Mouse (Mus musculus) testis, adult 2 months (tissue): ENCODE data around the gene Mob3c.

Experiments
- CTCF ChIP-seq: fragments of 200-500 bp; IDR thresholded peaks from 2 replicates; pipeline ENCODE4 v1.5.1; 2012; ENCODE audit warnings: low read depth, mild to moderate bottlenecking, inconsistent platforms, low read length, moderate library complexity; ENCODE audit not compliant: control insufficient read depth, insufficient read depth, insufficient replicate concordance
- POLR2A ChIP-seq: fragments of 200-500 bp; IDR thresholded peaks from 2 replicates; pipeline ENCODE4 v1.6.1; 2012; ENCODE audit warnings: low read depth, mild to moderate bottlenecking, inconsistent platforms, low read length, moderate library complexity; ENCODE audit not compliant: control insufficient read depth

DNA sequence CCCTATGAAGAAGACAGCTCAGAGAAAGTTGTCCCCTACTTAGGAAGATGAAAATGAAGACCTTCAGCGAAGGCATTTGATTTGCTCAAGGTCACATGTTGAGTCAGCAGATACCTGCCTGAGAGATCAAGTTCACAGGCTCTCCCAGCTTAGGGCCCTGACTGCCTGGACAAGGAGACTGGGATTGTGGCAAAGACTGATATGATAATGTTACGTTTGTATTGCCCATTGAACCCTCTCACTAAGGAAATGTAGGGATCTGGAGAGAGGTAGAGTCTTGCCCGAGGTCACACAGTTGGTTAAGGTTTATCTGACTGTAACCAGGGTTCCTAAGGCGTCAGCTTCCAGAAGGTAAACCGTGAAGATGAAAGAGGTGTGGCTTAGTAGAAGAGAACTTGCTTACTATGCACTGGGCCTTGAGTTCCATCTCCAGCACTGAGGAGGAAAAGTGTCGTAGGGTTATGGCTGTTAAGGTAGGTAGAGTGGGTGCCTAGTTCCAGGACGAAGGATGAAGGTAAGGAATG is 42.3 kb upstream of the Mob3c start:
- no peak for TF ChIP-seq CTCF
- TF ChIP-seq POLR2A, result no peak
